In the genomic region with DNA sequence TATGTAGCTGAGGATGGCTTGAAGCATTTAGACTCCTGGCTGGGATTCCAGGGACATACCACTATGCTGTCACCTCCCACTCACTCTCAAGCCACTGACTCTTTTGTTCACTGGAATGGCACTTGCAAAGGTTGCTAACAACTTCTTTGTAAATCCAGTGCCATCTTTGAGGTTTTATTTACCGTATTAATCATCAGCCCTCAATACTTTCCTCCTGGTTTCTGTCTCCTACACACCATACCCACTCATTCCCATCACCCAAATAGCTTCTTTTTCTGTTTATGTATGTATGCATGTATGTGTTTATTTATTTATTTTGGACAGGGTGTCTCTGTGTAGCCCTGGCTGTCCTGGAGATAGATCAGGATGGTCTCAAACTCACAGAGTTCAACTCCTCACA, we compare ENCODE assay signal across 9 mouse cellular contexts. TPM values are rescaled to one million over a fixed set of nuclear protein-coding genes. Genes with fewer than 3 reads are reported as not detected.
A peak's percentile ranks its signal among the peaks of the same experiment; 100 is the strongest.
DNase-seq lines count a peak whose midpoint lies in the region; ATAC-seq and TF ChIP-seq lines count a peak whose summit lies in the region.
"Had no signal": no experiment of that assay in that cellular context is flagged by ENCODE, and none has a peak within 500 bp of the region (broad histone marks: within the 10 kb centered on the region; RNA-seq: fewer than 3 reads in every experiment).

No protein-coding gene starts in this region.

- H3K27me3 ChIP-seq in heart, embryonic 13.5 days (replicated peaks) = no peaks in the 10 kb centered on the region
- H3K27me3 ChIP-seq in embryonic facial prominence, embryonic 10.5 days (replicated peaks; ENCODE audit: low read depth, poor library complexity, severe bottlenecking) = 0 out of 2 replicates have a peak, but pooled peaks cover 5% of the 10 kb centered on the region
- H3K27me3 ChIP-seq in hindbrain, embryonic 14.5 days (ENCODE audit: control insufficient read depth, insufficient read depth, low read length) = no peaks in the 10 kb centered on the region
- no peaks in the 10 kb centered on the region for H3K27me3 ChIP-seq in liver, postnatal 0 days (ENCODE audit: insufficient read depth, low read length)

- peak overlapping the region; percentile 61 for H3K4me3 ChIP-seq in heart, embryonic 13.5 days
- H3K4me3 ChIP-seq in embryonic facial prominence, embryonic 10.5 days = peak overlapping the region; percentile 76
- no peak overlapping the region for H3K4me3 ChIP-seq in hindbrain, embryonic 14.5 days (replicated peaks; ENCODE audit: low read length)
- peak overlapping the region; percentile 53; the same call in 1 of the 2 replicates for H3K4me3 ChIP-seq in liver, postnatal 0 days (ENCODE audit: low read depth, low read length)

- 78% methylated on average over 1 of the region's 1 CpGs for WGBS in heart, embryonic 13.5 days
- WGBS in embryonic facial prominence, embryonic 10.5 days = 79% methylated on average over 1 of the region's 1 CpGs
- 58% methylated on average over 1 of the region's 1 CpGs for WGBS in hindbrain, embryonic 14.5 days
- 88% methylated on average over 1 of the region's 1 CpGs for WGBS in liver, postnatal 0 days (ENCODE audit: insufficient replicate concordance)

- TF ChIP-seq EP300 in liver, postnatal 0 days (IDR thresholded peaks at IDR 0.05; ENCODE audit: low read depth) = no peak

- H3K4me1 ChIP-seq in heart, embryonic 13.5 days = peaks cover 40% of the 10 kb centered on the region
- peaks cover 42% of the 10 kb centered on the region for H3K4me1 ChIP-seq in embryonic facial prominence, embryonic 10.5 days
- H3K4me1 ChIP-seq in hindbrain, embryonic 14.5 days (replicated peaks; ENCODE audit: control insufficient read depth, insufficient read depth, low read length) = 0 out of 2 replicates have a peak, but pooled peaks cover 4% of the 10 kb centered on the region
- H3K4me1 ChIP-seq in liver, postnatal 0 days (ENCODE audit: insufficient read depth) = peaks cover 31% of the 10 kb centered on the region

- intact Hi-C loops in heart, postnatal 14 days (cut with DNase I) = no loop called here
- intact Hi-C loops in gastrocnemius, postnatal 36 days (cut with DNase I) = no loop called here

- H3K27ac ChIP-seq in heart, embryonic 13.5 days (replicated peaks) = no peak overlapping the region
- H3K27ac ChIP-seq in embryonic facial prominence, embryonic 10.5 days (replicated peaks) = peak overlapping the region; percentile 3; the same call in 1 of the 2 replicates
- no peak overlapping the region for H3K27ac ChIP-seq in hindbrain, embryonic 14.5 days
- H3K27ac ChIP-seq in liver, postnatal 0 days (ENCODE audit: low read depth) = no peak overlapping the region

- no peak for ATAC-seq in heart, embryonic 13.5 days (ENCODE audit: extremely low read depth, insufficient number of reproducible peaks, low FRiP score, low TSS enrichment)
- ATAC-seq in hindbrain, embryonic 14.5 days (ENCODE audit: low FRiP score) = no peak
- no peak for ATAC-seq in liver, postnatal 0 days

- TF ChIP-seq CTCF in liver, postnatal 0 days (IDR thresholded peaks at IDR 0.05; ENCODE audit: low read depth) = no peak

- H3K9ac ChIP-seq in heart, embryonic 13.5 days = no peak overlapping the region
- no peak overlapping the region for H3K9ac ChIP-seq in hindbrain, embryonic 14.5 days
- H3K9ac ChIP-seq in liver, postnatal 0 days (replicated peaks) = no peak overlapping the region

- H3K36me3 ChIP-seq in heart, embryonic 13.5 days = no peaks in the 10 kb centered on the region
- H3K36me3 ChIP-seq in embryonic facial prominence, embryonic 10.5 days (replicated peaks) = no peaks in the 10 kb centered on the region
- no peaks in the 10 kb centered on the region for H3K36me3 ChIP-seq in hindbrain, embryonic 14.5 days (replicated peaks; ENCODE audit: control insufficient read depth, insufficient read depth)
- H3K36me3 ChIP-seq in liver, postnatal 0 days (replicated peaks; ENCODE audit: insufficient read depth, low read length) = no peaks in the 10 kb centered on the region

- DNase-seq in heart, postnatal 14 days = no peak
- no peak for DNase-seq in embryonic facial prominence, embryonic 10.5 days (ENCODE audit: low spot score)
- no peak for DNase-seq in hindbrain, embryonic 14.5 days (ENCODE audit: low spot score)
- DNase-seq in liver, postnatal 0 days = no peak
- no peak for DNase-seq in right cerebral cortex, postnatal 36 days (ENCODE audit: low spot score in 2 of 2)
- no peak for DNase-seq in gastrocnemius, postnatal 36 days
- no peak for DNase-seq in layer of hippocampus, postnatal 36 days

- H3K4me2 ChIP-seq in heart, embryonic 13.5 days = peak overlapping the region; percentile 69
- H3K4me2 ChIP-seq in hindbrain, embryonic 14.5 days (replicated peaks) = peak overlapping the region; percentile 55
- peak overlapping the region; percentile 73 for H3K4me2 ChIP-seq in liver, postnatal 0 days (ENCODE audit: low read depth, low read length)

- no peaks in the 10 kb centered on the region for H3K9me3 ChIP-seq in heart, embryonic 13.5 days
- H3K9me3 ChIP-seq in embryonic facial prominence, embryonic 10.5 days = no peaks in the 10 kb centered on the region
- no peaks in the 10 kb centered on the region for H3K9me3 ChIP-seq in hindbrain, embryonic 14.5 days (ENCODE audit: control insufficient read depth, low read length)
- H3K9me3 ChIP-seq in liver, postnatal 0 days (ENCODE audit: low read length) = no peaks in the 10 kb centered on the region

RNA-seq across cellular contexts. Expression of a gene that starts 0.8 kb away (rescaled TPM):
- polyA plus RNA-seq in heart, embryonic 13.5 days (2015; fragmentation: Nextera tagmentation; extraction: Ambion mirVana) = 25.0 and 28.5 TPM in 2 replicates
- total RNA-seq in heart, postnatal 14 days (2021) = 10 to 100 TPM; 22.6 to 31.5 TPM
- polyA plus RNA-seq in embryonic facial prominence, embryonic 10.5 days (2016; fragmentation: Nextera tagmentation; extraction: Ambion mirVana) = 10.8 and 11.6 TPM in 2 replicates
- 10.0 and 11.6 TPM in 2 replicates for polyA plus RNA-seq in hindbrain, embryonic 14.5 days (2014; fragmentation: Nextera tagmentation; extraction: Ambion mirVana)
- 48.6 and 57.1 TPM in 2 replicates for polyA plus RNA-seq in liver, postnatal 0 days (2015; fragmentation: Nextera tagmentation; extraction: Ambion mirVana)
- total RNA-seq in gastrocnemius, postnatal 36 days (2021) = 1 to 10 TPM; 4.0 to 4.2 TPM
- total RNA-seq in layer of hippocampus, postnatal 36 days (2021) = 1 to 10 TPM; 4.8 to 6.1 TPM

RNA-seq across cellular contexts. Expression of a gene that starts 0.9 kb away (rescaled TPM):
- polyA plus RNA-seq in heart, embryonic 13.5 days (2015; fragmentation: Nextera tagmentation; extraction: Ambion mirVana) = 0.35 and 0.51 TPM in 2 replicates
- total RNA-seq in heart, postnatal 14 days (2021) = under 1 TPM; 0.15 to 0.33 TPM
- polyA plus RNA-seq in embryonic facial prominence, embryonic 10.5 days (2016; fragmentation: Nextera tagmentation; extraction: Ambion mirVana) = 0.26 TPM in 2 replicates
- 1.2 and 1.3 TPM in 2 replicates for polyA plus RNA-seq in hindbrain, embryonic 14.5 days (2014; fragmentation: Nextera tagmentation; extraction: Ambion mirVana)
- not detected in 2 replicates for polyA plus RNA-seq in liver, postnatal 0 days (2015; fragmentation: Nextera tagmentation; extraction: Ambion mirVana)
- total RNA-seq in gastrocnemius, postnatal 36 days (2021) = not detected
- under 1 TPM; 0.43 to 0.82 TPM for total RNA-seq in layer of hippocampus, postnatal 36 days (2021)
- total RNA-seq: megakaryocyte, adult 5-6 weeks had no signal
